Mouse (Mus musculus): Measurements from ENCODE around the gene Dtd1. TPM values are rescaled to one million over a fixed set of nuclear protein-coding genes. Genes with fewer than 3 reads are reported as not detected.

The Dtd1 gene
- polyA plus RNA-seq, 1 experiment from 2014 or later: 38.3 TPM

DNA sequence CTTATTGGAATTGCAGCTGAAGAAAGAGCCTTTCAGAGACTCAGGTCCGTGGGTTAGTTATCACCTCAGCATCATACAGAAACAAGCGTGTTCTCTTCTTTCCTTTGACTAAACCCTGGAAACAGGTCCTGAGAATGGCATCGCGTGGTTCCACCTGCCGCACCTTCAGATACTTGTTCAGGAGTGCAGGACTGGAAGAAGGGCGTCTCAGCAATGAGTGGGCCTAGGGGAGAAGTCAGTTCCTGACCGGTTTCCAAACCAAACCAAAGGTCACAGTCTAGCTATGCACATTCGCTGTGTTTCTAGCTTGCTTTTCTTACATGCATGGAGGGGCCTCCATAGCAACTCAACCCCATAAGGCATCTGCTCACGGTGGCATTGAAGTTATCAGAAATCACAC is 164.0 kb downstream of the Dtd1 start:
- 82% methylated on average over 9 of the region's 9 CpGs for WGBS
- peak overlapping the region; percentile 80 for H3K27ac ChIP-seq (replicated peaks)
- no peaks in the 10 kb centered on the region for H3K36me3 ChIP-seq
- H3K9me3 ChIP-seq (replicated peaks): no peaks in the 10 kb centered on the region; the same call in 1 of the 2 replicates
- H3K4me1 ChIP-seq: peaks cover 12% of the 10 kb centered on the region
- H3K27me3 ChIP-seq (ENCODE audit: low read depth, poor library complexity, severe bottlenecking): no peaks in the 10 kb centered on the region
- no peak for DNase-seq (ENCODE audit: low spot score)
- H3K4me3 ChIP-seq: no peak overlapping the region

DNA sequence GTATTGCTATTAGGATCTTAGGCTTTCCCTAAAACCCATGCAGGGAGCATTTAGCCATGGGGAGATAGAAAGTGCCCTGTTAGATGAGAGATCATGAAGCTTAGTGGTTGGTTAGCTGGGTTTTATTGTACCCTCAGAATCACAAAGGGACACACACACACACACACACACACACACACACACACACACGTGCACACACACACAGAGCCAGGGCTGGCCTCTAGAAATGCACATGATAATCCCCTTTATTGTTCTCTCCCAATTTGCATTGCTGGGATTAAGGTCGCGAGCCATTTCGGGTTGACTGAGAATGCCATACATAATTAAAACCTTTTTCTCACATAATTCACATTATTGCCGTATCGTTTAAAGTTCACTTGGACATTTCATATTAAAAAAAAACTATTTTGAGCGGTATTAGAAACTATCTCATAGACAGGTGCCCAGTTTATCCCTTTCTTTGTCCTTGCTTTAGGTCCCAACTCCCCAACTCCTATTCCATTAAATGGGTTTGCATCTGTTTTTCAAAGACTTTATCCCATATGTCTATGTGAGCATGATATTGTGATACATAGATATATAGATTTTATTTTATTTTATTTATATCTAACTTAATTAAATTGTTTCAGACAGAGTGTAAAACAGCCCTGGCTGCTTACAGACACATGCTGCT is 164.6 kb downstream of the Dtd1 start:
- WGBS: 45% methylated on average over 7 of the region's 7 CpGs
- H3K27ac ChIP-seq (replicated peaks): peak overlapping the region; percentile 80
- no peaks in the 10 kb centered on the region; the same call in 1 of the 2 replicates for H3K9me3 ChIP-seq (replicated peaks)
- no peak overlapping the region for H3K4me3 ChIP-seq
- no peaks in the 10 kb centered on the region for H3K36me3 ChIP-seq
- peak; percentile 66 for DNase-seq (ENCODE audit: low spot score)
- H3K4me1 ChIP-seq: peaks cover 10% of the 10 kb centered on the region
- H3K27me3 ChIP-seq (ENCODE audit: low read depth, poor library complexity, severe bottlenecking): no peaks in the 10 kb centered on the region

DNA sequence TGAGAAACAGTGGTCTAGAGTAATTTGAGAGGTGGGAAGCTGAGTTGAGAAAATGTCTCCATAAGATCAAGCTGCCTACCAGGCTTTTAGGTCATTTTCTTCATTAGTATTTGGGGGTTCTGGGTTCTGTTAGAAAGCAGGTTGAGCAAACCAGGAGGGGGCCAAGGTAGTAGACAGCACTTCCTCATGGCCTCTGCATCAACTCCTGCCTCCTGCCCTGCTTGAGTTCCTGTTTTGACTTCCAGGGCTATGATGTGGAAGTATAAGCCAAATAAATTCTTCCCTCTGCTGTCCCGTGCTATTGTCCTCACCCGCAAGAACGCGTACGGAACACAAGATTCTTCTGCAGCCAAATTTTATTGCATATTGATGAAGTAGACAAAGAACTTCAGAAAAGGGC is 165.5 kb downstream of the Dtd1 start:
- H3K36me3 ChIP-seq: no peaks in the 10 kb centered on the region
- no peak for DNase-seq (ENCODE audit: low spot score)

DNA sequence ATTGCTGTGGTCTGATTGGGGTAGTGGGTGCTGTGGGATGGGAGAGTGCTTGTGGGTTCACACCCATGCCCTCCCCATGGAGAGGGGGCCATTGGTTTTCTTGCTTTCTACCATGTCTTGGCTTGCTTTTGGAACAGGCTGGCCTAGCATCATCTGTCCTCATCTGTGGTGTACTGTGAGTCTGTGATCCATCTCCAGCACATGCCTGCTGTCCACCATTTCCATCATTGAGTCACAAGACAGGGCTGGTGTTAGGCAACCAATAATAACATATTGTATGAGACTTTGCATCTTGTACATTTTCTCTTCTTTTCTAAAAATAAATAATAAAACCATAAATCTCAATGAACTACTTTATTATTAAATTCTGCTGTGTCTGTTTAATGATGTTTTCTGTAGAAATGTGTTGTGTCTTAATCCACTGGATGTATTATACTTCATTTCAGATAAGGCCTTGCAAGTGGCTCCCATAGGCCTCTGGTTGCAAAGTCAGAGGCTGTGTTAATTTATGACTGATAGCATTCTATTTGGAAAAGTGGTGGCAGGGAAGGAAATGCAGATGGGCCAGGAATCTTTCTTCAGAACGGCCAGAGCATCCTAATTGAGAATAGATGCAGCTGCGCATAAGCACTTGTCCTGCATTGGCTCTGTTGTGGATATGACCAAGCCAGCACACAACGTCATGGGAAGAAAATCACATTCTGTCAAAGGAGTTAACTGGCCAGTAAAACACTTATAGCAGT is 168.8 kb downstream of the Dtd1 start:
- DNase-seq (ENCODE audit: low spot score): no peak
- Histone ChIP-seq H3K27me3 (ENCODE audit: low read depth, poor library complexity, severe bottlenecking) (no peaks in the 10 kb centered on the region), H3K9me3 (replicated peaks) (no peaks in the 10 kb centered on the region; the same call in 1 of the 2 replicates), H3K4me1 (peaks cover 33% of the 10 kb centered on the region), H3K27ac (replicated peaks) (no peak overlapping the region), H3K4me3 (no peak overlapping the region), H3K36me3 (no peaks in the 10 kb centered on the region)
- 89% methylated on average over 3 of the region's 3 CpGs for WGBS

More for the DNA sequence above, 165.5 kb downstream of the Dtd1 start:
- peaks cover 19% of the 10 kb centered on the region for H3K4me1 ChIP-seq
- no peaks in the 10 kb centered on the region; the same call in 1 of the 2 replicates for H3K9me3 ChIP-seq (replicated peaks)
- no peak overlapping the region for H3K4me3 ChIP-seq
- no peaks in the 10 kb centered on the region for H3K27me3 ChIP-seq (ENCODE audit: low read depth, poor library complexity, severe bottlenecking)
- H3K27ac ChIP-seq (replicated peaks): no peak overlapping the region
- 95% methylated on average over 5 of the region's 5 CpGs for WGBS

DNA sequence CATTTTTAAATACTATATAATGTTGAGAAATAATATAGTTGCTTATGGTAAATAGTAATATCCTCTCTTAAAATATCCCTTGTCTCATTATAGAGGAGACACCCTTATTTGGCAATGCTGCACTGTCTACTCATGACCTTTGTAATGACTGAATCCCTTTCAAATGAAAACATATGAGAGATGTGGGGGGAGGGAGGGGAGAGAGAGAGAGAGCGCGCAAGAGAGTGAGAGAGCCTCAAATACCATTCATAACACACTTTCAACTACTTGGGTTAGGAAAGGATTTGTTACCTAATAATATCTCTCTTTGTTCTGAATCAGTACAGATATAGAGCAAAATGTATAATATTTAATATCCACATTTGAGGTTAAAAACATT is 169.4 kb downstream of the Dtd1 start:
- Histone ChIP-seq H3K4me3 (no peak overlapping the region), H3K9me3 (replicated peaks) (no peaks in the 10 kb centered on the region; the same call in 1 of the 2 replicates), H3K36me3 (no peaks in the 10 kb centered on the region), H3K4me1 (peaks cover 28% of the 10 kb centered on the region), H3K27ac (replicated peaks) (no peak overlapping the region), H3K27me3 (ENCODE audit: low read depth, poor library complexity, severe bottlenecking) (no peaks in the 10 kb centered on the region)
- DNase-seq (ENCODE audit: low spot score): no peak
- 89% methylated on average over 2 of the region's 2 CpGs for WGBS

DNA sequence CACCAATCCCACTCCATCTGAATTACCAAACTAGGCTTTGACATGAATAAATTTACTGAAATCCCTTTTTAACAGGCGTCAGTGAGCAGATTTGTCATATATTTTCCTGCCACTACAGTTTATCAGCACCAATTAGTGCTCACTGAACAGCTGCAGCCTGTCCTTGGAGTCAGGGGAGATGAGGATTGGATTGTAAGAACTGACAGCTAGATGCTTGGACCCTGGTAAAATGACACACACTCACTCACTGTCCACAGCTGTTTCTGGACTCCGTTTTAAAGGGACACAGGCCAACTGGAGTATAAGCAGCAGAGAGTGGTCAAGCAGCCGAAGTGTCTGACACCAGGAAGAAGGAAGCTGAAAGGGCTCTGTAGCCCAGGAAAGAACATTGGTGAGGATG is 169.9 kb downstream of the Dtd1 start:
- 75% methylated on average over 3 of the region's 3 CpGs for WGBS
- Histone ChIP-seq H3K27ac (replicated peaks) (no peak overlapping the region), H3K27me3 (ENCODE audit: low read depth, poor library complexity, severe bottlenecking) (no peaks in the 10 kb centered on the region), H3K4me1 (peaks cover 24% of the 10 kb centered on the region), H3K36me3 (no peaks in the 10 kb centered on the region), H3K9me3 (replicated peaks) (no peaks in the 10 kb centered on the region; the same call in 1 of the 2 replicates), H3K4me3 (no peak overlapping the region)
- DNase-seq (ENCODE audit: low spot score): no peak

DNA sequence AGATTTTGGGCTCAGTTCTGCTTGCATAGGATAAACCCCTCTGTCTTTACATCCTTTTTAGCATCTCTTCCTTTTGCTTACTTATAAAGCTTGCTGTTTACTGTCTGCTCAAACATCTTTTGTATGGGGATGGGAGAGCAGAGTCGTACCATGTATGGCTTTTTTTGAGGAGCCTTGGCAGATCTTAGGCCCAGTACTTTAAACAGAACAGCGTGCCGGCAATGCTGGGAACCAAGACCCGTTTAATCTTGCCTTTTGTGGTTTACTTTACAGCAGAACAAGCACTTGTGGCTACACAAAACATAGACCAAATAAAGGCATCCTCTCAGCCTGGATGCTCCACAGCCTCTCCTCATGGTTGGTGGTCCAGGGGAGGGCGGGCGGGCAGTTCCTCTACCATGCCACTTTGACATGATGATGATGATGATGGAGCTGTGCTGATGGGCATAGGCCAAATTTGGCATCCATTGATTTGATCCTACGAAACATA is 170.8 kb downstream of the Dtd1 start:
- Histone ChIP-seq H3K9me3 (replicated peaks) (no peaks in the 10 kb centered on the region; the same call in 1 of the 2 replicates), H3K27me3 (ENCODE audit: low read depth, poor library complexity, severe bottlenecking) (no peaks in the 10 kb centered on the region), H3K36me3 (no peaks in the 10 kb centered on the region), H3K4me3 (no peak overlapping the region), H3K4me1 (peaks cover 24% of the 10 kb centered on the region), H3K27ac (replicated peaks) (peak overlapping the region; percentile 33; the same call in 1 of the 2 replicates)
- no peak for DNase-seq (ENCODE audit: low spot score)
- 82% methylated on average over 7 of the region's 7 CpGs for WGBS

DNA sequence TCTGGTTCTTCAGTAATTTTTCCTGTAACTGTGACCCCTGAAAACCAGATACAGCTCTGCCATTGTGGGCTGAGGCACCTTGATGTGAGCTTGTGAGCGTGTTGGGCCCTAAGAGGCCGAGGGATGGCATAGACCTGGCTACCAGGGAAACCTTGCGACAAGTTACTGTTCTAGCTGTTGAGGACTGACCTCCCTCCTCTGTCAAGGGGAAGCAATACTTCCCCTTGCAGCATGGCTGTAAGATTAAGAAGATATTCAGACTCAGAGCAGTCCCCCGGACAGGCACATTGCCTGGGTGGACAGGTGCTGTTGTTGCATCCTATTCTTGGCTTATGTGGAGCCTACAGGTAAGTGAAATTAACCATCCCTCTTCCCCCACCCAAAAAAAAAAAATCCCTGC is 172.1 kb downstream of the Dtd1 start:
- Histone ChIP-seq H3K36me3 (no peaks in the 10 kb centered on the region), H3K4me1 (peaks cover 24% of the 10 kb centered on the region), H3K4me3 (no peak overlapping the region), H3K27me3 (ENCODE audit: low read depth, poor library complexity, severe bottlenecking) (no peaks in the 10 kb centered on the region), H3K9me3 (replicated peaks) (no peaks in the 10 kb centered on the region; the same call in 1 of the 2 replicates), H3K27ac (replicated peaks) (no peak overlapping the region)
- no peak for DNase-seq (ENCODE audit: low spot score)
- 91% methylated on average over 4 of the region's 4 CpGs for WGBS

DNA sequence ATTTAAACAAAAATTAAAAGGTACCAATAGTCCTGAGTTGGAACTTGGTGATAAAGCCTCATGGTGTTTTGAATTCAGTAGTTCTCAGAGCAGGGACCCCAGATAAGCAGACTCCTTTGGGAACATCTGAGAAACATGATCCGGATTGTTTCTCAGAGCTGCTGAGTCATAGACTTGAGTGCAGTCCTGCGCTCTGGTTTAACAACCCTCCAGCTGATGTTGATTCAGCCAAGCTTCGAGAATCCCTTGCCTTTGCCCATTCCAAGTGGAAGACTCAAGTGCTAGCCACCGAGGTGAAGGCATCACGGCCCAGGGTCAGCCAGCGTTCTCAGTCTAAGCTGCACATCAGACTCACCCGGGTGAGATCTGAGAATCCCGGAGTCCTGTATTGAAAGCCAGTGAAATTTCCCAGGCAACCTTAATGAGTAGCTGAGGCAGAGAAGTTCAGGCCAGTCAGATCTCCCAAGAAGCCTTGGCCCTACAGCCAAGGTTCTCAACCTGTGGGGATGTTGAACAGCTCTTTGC is 175.0 kb downstream of the Dtd1 start:
- DNase-seq (ENCODE audit: low spot score): no peak

DNA sequence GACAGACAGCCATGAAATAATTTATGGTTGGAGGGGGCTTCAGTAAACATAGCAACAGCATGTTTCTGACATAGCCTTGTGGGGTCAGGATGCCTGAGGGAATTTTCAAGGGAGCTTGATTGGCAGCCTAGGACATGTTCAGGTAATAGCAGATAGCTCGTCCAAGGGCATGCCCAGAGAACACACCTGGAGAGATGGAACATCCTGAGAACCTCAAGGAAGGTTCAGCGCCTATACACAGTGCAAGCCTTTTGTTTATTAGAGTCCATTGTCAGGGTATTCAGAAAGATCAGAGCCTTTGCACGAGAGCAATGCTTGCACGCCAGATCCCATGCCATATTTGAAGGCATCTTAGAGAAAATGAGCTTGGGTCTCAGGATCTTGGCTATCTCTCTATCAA is 175.9 kb downstream of the Dtd1 start:
- H3K4me1 ChIP-seq: peaks cover 12% of the 10 kb centered on the region
- H3K27me3 ChIP-seq (ENCODE audit: low read depth, poor library complexity, severe bottlenecking): no peaks in the 10 kb centered on the region
- 91% methylated on average over 4 of the region's 4 CpGs for WGBS
- no peaks in the 10 kb centered on the region for H3K36me3 ChIP-seq
- no peaks in the 10 kb centered on the region for H3K9me3 ChIP-seq (replicated peaks)
- H3K27ac ChIP-seq (replicated peaks): no peak overlapping the region
- DNase-seq (ENCODE audit: low spot score): no peak
- H3K4me3 ChIP-seq: no peak overlapping the region

More for the DNA sequence above, 175.0 kb downstream of the Dtd1 start:
- no peaks in the 10 kb centered on the region for H3K27me3 ChIP-seq (ENCODE audit: low read depth, poor library complexity, severe bottlenecking)
- WGBS: 89% methylated on average over 8 of the region's 8 CpGs
- H3K4me3 ChIP-seq: no peak overlapping the region
- H3K27ac ChIP-seq (replicated peaks): no peak overlapping the region
- H3K4me1 ChIP-seq: peaks cover 21% of the 10 kb centered on the region
- no peaks in the 10 kb centered on the region for H3K9me3 ChIP-seq (replicated peaks)
- no peaks in the 10 kb centered on the region for H3K36me3 ChIP-seq

DNA sequence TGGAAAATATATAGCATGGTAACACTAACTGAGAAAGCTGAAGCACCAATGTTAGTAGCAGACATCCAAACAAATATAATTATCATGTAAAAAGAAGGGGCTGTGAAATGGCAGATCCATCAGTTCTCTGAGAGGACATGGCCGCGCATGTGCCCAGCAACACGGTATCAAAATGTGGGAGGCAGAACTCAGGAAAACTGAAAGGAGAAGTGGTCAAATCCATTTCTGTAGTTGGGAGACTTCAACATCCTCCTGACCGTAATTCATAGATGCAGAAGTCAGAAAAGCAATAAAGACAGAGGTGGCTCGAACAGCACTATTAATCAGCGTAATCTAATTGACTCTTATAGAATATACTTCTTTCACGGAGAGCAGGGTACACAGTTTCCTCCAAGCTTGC is 179.6 kb downstream of the Dtd1 start:
- Histone ChIP-seq H3K9me3 (replicated peaks) (no peaks in the 10 kb centered on the region), H3K36me3 (no peaks in the 10 kb centered on the region), H3K4me3 (no peak overlapping the region), H3K27me3 (ENCODE audit: low read depth, poor library complexity, severe bottlenecking) (no peaks in the 10 kb centered on the region), H3K4me1 (no peaks in the 10 kb centered on the region), H3K27ac (replicated peaks) (no peak overlapping the region)
- WGBS: 90% methylated on average over 7 of the region's 7 CpGs
- no peak for DNase-seq (ENCODE audit: low spot score)

DNA sequence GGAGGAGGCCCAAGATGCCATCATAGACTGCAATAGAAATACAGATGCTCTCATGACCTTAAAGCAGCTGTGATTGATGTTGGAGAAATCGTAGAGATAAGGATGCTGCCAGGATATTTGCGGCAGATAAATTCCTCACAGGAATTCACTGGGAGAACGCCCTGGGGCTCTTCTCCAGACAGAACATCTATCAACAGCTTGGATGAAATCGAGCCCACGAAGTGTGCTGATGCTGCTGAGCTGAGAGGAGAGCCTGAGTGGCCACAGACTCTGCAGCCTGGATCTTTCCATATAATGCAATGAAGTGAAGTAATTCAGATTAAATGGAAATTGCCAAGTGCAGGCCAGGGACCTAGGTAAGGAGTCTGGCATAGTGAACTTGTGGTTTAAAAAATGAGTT is 181.0 kb downstream of the Dtd1 start:
- no peak for DNase-seq (ENCODE audit: low spot score)
- no peak overlapping the region for H3K4me3 ChIP-seq
- no peaks in the 10 kb centered on the region for H3K27me3 ChIP-seq (ENCODE audit: low read depth, poor library complexity, severe bottlenecking)
- no peaks in the 10 kb centered on the region for H3K9me3 ChIP-seq (replicated peaks)
- no peak overlapping the region for H3K27ac ChIP-seq (replicated peaks)
- 84% methylated on average over 5 of the region's 5 CpGs for WGBS
- H3K4me1 ChIP-seq: no peaks in the 10 kb centered on the region
- no peaks in the 10 kb centered on the region for H3K36me3 ChIP-seq

DNA sequence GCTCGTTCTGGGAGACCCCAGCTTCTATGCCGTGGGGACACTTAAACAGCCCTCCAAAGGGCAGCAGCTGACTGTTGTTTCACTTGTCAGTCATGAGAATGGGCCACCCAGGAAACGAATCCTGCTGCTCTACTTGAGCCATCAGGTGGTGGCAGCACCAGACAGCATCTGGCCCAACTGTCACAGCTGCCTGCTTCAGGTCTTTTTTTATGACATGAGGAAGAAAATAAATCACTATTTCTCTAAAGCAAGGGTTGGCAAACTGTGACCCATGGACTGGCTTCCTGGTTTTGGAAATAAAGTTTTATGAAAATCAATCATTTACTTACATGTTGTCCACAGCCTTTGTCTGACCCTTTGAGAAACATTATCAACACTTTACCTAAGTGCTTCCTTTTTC is 182.2 kb downstream of the Dtd1 start:
- DNase-seq (ENCODE audit: low spot score): no peak
- H3K4me3 ChIP-seq: no peak overlapping the region
- no peaks in the 10 kb centered on the region for H3K27me3 ChIP-seq (ENCODE audit: low read depth, poor library complexity, severe bottlenecking)
- 76% methylated on average over 3 of the region's 3 CpGs for WGBS
- no peaks in the 10 kb centered on the region for H3K36me3 ChIP-seq
- no peaks in the 10 kb centered on the region for H3K9me3 ChIP-seq (replicated peaks)
- no peaks in the 10 kb centered on the region for H3K4me1 ChIP-seq
- H3K27ac ChIP-seq (replicated peaks): no peak overlapping the region

Data from midbrain, embryonic 10.5 days (tissue).